Mouse (Mus musculus): ENCODE data around the gene Bloc1s4.
A peak's percentile ranks its signal among the peaks of the same experiment; 100 is the strongest.

Bloc1s4 gene

GRCm38 (mm10) chr5:36748536-36749061 is at the start of gene Bloc1s4:
TSS of gene Bloc1s4 (minus strand) at chr5:36748650.
- peak; percentile 91 for DNase-seq

- no peak for DNase-seq
Observed at GRCm38 (mm10) chr5:36797291-36797690, 48.8 kb upstream of the Bloc1s4 start.

GRCm38 (mm10) chr5:36796296-36797014 is 48.0 kb upstream of the Bloc1s4 start, which contains the start of gene Mrfap1:
TSS of gene Mrfap1 (minus strand) at chr5:36796772.
- DNase-seq = peak; percentile 91

- peak; percentile 51 for DNase-seq
Observed at GRCm38 (mm10) chr5:36795647-36796295, 47.3 kb upstream of the Bloc1s4 start.

GRCm38 (mm10) chr5:36791861-36792260 is 43.4 kb upstream of the Bloc1s4 start:
- no peak for DNase-seq

- DNase-seq = no peak
Observed at GRCm38 (mm10) chr5:36786052-36786451, 37.6 kb upstream of the Bloc1s4 start.

GRCm38 (mm10) chr5:36779512-36779911 is 31.1 kb upstream of the Bloc1s4 start:
- no peak for DNase-seq

- no peak for DNase-seq
Observed at GRCm38 (mm10) chr5:36778901-36779300, 30.5 kb upstream of the Bloc1s4 start.

GRCm38 (mm10) chr5:36777186-36777585 is 28.7 kb upstream of the Bloc1s4 start:
- no peak for DNase-seq

GRCm38 (mm10) chr5:36776021-36776575 is 27.6 kb upstream of the Bloc1s4 start:
- no peak for DNase-seq

- no peak for DNase-seq
Observed at GRCm38 (mm10) chr5:36775317-36775716, 26.9 kb upstream of the Bloc1s4 start.

GRCm38 (mm10) chr5:36772586-36772985 is 24.1 kb upstream of the Bloc1s4 start:
- DNase-seq = no peak

- no peak for DNase-seq
Observed at GRCm38 (mm10) chr5:36769603-36770002, 21.2 kb upstream of the Bloc1s4 start.

- DNase-seq = no peak
Observed at GRCm38 (mm10) chr5:36766958-36767703, 18.7 kb upstream of the Bloc1s4 start.

- DNase-seq = no peak
Observed at GRCm38 (mm10) chr5:36759848-36760247, 11.4 kb upstream of the Bloc1s4 start.

- DNase-seq = no peak
Observed at GRCm38 (mm10) chr5:36757033-36757432, 8.6 kb upstream of the Bloc1s4 start.

- no peak for DNase-seq
Observed at GRCm38 (mm10) chr5:36750119-36751078, 1.9 kb upstream of the Bloc1s4 start.

GRCm38 (mm10) chr5:36747794-36748535 is 485 bp downstream of the Bloc1s4 start:
- no peak for DNase-seq

GRCm38 (mm10) chr5:36747071-36747470 is 1.4 kb downstream of the Bloc1s4 start:
- no peak for DNase-seq

- DNase-seq = peak; percentile 67
Observed at GRCm38 (mm10) chr5:36742126-36742848, 6.2 kb downstream of the Bloc1s4 start.

All from kidney, adult 11 months (tissue).